Mouse (Mus musculus) kidney, postnatal 25 days (tissue): ENCODE data around the gene Adgrg3.

Experiments used
- DNase-seq, 2 experiments: peaks; one replicate each; pipeline ENCODE4 v3.0.0; 2021; ENCODE audit warnings: mixed read lengths in 2 of 2

Gene Adgrg3

DNA sequence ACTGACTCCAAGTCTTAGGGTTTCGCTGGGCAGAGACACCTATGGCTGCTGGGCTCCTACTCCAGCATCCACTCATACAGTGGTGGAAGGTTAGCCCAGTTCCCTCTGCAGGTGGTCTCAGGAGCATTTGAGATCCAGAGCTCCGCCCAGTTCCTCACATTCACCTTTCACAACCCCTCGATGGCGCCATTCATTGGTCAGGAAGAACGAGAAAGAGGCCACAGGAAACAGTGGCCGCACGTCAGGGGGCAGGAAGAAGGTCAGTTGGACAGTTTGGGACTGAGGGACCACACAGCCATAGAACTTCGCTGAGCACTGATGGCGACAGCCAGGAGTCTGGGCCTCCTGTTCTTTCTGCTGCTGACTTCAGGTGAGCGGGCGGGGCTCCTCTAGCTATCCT, at the start of gene Adgrg3:
Gene Adgrg3, plus strand, starts transcription at position 242 of the 400 bp plus-strand sequence.
- DNase-seq = no peak

DNA sequence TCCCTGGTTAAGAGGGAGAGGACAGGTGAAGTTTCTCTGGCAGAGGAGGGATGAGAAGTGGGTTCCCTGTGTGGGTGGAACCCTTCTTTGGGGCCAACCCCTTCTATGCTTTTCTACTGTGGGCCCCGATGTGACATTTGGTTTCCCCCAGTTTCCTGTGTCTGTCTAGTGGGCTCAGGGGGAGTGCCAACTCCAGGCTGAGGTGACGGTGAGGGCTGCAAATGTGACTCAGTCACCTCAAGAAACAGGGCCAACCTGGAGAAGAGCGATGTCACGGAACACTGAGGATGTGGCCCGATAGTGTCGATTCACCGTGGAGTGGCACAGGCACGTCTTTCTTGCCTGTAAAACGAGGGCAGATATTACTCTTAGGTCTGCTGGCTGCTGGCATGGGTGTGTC, 44.2 kb upstream of the Adgrg3 start:
- DNase-seq = no peak

DNA sequence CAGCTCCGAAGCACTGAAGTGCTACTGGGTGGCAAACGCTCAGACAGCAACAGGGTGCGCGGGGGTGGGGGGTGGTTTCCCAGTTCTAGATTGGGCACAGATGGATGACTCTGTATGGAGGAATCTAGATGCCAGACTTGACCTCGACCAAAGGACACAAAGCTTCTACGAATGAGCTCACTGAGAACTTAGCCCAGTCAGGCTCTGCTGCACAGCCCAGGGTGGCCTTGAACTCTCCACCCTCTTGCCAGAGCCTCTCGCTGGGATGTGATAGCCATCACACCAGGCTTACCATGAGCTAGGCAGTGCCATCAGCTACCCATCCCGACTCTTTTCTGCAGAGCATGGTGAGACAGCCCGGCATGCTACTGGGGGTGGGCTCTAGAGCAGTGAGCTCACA, 43.7 kb upstream of the Adgrg3 start:
- peak in 1 of 2 experiments; percentile 67 for DNase-seq

DNA sequence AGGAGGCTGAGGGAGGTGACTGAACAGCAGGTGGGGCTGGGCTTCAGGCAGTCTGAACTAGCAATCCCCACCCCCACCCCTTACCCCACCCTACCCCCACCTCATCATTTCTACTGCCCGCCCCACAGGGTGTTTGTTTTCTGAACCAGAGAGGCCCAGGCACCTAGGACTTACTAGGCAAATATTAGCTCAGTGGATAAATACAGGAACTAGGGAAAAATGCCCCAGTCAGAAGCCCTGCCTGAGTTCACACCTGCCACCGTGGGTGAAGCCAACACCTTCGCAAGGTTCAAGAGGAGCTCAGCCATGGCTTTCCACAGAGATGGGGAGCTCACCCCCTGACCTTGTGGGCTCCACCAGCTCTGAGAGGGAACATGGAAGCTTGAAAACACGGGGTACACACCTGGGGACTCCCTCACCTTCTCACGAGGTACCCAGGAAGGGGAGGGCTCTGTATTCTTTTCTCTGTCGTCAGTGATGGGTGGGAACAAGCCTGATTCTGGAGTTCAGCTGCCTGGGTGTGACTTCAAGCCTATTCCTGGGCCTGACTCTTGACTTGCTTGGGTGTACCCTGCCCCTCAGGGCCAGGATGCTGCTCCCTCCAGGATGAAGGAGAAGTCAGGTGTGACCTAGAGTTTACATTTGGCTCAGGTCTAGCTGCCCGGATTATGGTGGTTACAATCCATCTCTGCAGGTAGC, 42.9 kb upstream of the Adgrg3 start, which contains the start of gene Adgrg1:
Gene Adgrg1, plus strand, starts transcription at position 285 of the 699 bp plus-strand sequence.
- DNase-seq = peak; percentile 66 to 83

DNA sequence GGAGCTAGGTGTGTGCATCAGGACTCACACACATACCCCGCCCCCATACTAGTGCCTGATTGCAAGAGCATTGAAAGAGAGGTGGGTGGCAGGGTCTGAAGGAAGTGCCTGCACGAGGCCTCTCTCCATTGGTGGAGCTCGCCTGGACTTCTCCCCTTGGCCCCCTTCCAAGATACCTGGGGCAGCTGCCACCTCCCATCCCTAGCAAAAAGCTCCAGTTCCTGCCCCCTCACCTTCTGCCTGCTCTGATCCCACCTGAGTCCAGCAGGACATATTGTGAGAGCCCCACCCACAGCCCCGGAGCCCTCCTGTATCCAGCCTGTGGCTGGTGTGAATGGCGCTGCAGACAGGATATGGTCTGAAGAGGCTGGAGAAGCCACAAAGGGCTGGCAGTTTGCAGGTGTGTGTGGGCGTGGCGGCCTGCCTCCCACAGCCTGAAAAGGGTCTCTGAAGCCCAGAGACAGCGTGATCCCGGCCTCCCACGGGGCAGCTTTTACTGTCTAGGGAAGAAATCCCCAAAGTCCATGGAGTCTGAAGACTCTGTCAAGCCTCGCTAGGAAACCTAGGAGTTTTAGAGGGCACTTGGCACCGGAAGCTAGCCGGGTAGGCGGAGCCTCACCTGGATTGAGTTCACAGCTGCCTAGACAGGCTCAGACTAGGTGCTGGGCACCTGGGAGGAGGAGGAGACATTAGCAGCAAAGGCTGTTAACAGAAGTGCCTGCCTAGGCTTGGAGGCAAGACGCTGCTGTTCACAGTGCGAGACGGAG, 40.7 kb upstream of the Adgrg3 start:
- peak; percentile 90 to 96 for DNase-seq

DNA sequence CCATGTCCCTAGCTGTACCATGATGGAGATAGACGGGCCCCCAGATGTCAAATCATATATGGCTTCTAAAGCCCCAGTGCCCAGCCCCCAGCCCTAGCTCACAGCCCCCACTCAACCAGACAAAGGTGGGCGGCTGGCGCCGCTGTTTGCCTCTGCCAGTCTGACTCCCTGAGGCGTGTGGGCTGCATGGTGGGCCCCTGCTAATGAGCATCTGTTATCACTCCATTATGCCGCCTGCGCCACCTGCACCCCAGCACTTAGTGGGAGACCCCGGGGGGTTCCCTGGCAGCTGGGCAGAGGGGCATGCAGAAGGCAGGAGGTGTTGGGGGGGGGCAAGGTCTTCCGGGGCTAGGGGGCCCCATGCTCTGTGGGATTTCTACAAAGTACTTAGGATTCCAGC, 39.4 kb upstream of the Adgrg3 start:
- no peak for DNase-seq

DNA sequence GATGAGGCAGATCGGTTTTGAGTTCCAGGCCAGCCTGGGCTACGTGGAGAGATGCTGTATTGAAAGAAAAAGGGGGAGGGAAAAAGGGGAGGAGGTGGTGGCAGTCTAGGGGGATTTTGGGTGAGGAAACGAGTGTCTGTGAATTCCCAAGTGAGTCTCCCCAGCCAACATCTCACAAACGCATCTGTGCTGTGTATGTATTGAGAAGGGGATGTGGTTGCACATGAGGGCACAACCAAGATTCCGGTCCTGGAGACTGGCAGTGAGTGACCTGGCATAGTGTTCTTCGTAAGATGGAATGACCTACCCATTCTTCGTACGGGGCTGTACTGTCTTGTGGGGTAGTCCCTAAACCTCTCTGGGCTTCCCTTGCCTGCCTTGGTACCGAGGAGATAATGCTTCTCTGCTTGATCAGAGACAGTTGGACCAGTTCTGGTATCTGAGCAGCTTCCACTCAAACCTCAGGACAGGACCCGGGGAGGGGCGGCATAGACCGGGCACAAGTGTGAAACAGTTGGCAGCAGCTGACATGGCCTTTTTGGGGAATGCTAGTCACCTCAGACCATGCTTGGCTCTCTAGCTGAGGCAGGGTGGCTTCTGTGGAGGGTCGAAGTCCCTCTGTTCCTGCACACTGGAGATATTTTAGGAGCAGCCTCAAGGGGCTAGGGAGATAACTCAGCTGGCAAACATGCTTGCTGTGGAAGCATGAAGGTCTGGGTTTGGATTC, 38.7 kb upstream of the Adgrg3 start:
- no peak for DNase-seq

DNA sequence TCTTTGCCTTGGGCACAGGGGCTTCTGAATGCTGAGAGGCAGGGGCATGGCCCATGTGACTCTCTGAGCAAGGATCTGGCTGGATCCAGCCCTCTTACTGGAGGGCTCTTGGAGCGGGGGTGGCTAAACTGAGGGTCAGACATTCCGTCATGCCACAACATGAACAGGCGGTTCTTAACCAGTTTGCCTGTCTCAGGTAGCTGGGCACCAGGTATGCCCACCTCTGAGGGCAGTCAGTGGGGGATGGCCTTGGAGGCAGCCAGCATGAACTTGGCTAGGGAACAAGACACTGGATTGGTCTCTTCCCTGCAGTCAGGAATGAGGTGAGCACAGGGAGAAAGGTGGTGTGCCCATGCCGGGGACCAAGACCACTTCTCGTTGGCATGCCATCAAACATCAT, 37.3 kb upstream of the Adgrg3 start:
- DNase-seq = peak; percentile 72 to 93

DNA sequence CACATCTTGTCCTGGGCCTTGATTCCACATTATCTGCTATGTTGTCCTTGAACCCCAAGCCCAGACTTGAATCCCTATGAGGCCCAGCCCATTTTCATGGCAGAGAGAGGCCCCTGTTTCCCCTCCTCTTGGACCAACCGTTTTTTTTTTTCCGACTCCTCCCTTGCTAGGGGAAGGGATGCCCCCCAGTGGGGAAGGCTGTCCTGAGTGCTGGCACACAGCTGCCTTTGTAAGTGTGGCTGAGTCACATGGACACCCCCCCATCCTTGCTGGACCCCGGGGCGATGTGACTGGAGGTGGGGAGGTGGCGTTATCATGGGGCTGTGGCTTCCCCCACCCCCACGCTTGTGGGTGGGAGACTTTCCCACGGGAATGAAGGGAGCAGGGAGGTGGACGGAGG, 36.5 kb upstream of the Adgrg3 start:
- DNase-seq = peak in 1 of 2 experiments; percentile 75

DNA sequence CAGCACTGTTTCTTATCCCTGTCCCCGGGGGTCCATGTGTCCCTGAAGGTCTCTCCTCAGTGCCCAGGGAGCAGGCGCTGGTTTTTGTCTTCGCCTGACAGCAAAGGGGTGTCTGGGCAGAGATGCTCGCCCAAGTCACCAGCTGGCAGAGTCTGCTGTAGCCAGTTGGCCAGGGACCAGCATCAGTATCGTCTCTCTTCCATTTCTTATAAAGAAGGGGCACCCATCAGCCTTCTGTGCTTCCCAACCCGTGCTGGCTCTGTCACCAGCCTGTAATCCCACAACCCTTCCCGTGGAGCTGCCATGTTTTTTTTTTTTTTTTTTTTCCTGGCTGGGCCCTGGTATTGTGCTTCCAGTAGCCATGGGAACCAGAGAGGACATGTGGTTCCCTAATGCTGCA, 35.6 kb upstream of the Adgrg3 start:
- no peak for DNase-seq

DNA sequence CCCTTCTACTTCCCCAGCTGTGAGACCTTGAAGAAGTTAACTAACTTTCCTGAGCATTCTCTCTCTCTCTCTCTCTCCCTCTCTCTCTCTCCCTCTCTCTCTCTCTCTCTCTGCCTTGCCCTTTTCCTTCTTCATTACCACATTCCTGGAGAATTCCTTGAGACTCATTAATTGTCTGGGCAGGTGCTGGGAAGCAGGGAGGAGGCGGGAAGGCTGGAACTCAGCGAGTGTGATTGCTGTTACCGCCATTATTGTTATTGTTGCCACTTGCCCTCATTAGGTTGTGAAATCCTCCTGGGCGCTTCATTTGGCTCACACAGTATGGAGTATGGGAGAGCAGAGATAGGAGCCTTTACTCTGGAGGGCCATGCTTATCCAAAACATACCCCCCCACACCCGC, 34.3 kb upstream of the Adgrg3 start:
- no peak for DNase-seq

DNA sequence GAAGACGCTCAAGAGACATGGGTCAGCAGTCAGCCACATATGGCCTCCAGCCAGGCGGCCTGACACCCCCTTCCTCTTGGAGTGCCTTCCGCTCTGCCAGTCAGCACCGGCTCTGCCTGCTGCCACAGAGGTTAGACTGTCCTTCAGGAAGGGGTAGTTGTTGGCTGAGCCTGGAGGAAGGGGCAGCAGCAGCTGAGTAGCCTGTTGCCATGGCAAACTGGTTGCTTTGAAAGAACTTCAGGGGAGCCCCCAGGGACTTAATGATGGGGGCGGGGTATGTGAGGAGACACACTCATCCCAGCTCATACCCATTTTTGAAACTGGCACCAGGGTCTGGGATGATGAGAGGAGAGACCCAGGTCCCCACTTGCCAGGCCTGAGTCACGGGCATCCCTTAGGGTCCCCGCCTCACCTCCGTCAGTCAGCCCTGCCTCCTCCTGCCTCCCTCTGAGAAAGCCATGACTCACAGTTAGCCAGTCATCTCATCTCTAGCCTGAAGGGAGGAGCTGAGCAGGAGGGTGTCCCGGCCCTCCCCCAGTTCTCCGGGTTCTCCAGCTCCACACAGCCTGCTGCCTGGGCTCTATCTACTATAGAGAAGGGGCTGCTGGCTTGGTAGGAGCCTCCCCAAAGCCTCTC, 33.5 kb upstream of the Adgrg3 start:
- DNase-seq = peak; percentile 92 to 98

DNA sequence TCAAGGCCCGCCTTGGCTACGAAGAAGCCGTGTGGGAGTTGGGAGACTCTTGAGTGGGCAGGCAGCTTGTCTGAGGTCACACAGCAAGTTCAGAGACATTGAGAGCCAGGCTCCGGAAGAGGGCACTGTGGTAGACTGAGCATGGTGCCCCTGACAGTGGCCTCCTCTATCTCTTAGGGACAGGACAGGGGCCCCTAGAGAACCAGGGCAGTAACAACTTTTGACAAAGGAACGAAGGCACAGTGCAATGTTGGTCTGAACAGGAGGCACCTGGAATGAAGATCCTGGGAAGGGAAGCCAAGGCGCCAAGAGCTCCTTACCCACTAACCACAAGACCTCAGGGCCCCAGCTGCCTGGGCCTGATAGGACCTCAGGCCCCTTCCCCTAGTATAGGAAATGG, 32.5 kb upstream of the Adgrg3 start:
- DNase-seq = peak in 1 of 2 experiments; percentile 74

DNA sequence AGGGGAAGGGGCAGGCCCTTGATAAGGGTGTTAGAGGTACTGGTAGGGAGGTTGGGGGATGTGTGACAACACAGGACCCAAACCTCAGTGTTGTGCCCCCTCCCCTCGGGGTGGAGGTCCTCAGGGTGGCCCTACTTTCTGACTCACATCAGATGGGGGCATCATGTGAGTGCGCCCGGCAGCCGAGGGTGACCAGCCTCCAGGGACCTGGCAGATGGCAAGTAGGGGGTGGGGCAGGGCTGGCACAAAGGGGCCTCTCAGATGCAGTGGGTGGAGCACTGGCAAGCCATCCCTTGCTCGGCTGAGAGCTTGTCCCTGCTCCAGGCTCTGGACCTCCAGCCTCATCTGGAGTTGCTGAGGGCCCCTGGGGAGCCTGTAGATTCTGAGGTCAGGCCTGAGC, 30.8 kb upstream of the Adgrg3 start:
- peak; percentile 66 to 85 for DNase-seq

DNA sequence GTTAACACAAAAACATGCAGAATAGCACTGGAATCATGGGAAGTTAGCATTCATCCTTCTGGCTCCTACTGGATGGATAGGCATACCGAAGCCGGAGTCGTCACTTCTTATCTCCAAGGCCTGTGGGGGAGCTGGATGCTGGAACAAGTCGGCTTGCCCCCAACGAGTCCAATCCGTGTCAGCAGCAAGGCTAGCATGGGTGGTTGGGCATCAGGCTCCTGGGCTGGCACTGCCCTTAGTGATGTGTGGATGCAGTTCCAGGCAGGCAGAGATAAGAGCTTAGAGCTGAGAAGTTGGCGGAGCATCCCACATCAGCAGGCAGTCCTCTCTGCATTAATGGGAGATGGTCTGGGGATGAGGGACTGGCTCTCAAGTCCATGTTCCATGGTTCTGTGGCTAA, 29.9 kb upstream of the Adgrg3 start:
- DNase-seq = no peak

DNA sequence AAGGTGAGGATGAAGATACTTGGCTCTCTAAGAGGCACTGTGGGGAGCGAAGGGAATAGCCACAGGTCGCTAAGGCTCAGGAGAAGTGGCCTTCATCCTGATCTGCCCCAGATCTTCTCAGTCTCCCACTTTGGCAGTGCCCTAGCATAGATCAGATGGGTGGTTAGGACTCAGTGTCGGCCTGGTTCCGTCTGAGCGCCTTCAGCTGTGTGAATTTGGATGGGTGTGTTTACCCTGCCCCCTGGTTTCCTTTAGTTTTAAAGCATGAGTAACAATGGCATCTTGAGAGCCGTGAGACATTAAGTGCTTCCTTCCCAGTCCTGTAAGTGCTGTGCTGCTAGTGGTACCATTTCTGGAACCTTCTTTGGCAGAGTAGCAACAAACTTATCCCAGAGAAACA, 28.9 kb upstream of the Adgrg3 start:
- no peak for DNase-seq

DNA sequence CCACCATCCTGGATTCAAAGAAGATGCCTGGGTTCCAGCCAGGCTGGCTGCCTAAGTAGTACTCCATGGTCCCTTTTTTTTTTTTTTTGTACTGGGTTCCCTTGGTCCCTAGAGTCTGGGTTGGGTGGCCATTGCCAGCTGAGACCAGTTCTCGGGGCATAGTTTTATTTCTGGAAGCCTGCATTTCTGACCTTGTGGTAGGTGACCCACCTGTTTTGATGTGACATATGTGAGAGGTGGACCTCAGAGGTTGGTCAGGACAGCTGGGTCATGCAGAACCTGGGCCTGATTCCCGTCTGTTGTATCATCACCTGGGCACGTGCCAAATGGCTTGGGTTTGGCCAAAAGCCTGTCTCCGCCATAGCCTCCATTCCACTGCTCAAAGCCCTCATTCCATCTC, 27.8 kb upstream of the Adgrg3 start:
- DNase-seq = peak; percentile 71 to 76

DNA sequence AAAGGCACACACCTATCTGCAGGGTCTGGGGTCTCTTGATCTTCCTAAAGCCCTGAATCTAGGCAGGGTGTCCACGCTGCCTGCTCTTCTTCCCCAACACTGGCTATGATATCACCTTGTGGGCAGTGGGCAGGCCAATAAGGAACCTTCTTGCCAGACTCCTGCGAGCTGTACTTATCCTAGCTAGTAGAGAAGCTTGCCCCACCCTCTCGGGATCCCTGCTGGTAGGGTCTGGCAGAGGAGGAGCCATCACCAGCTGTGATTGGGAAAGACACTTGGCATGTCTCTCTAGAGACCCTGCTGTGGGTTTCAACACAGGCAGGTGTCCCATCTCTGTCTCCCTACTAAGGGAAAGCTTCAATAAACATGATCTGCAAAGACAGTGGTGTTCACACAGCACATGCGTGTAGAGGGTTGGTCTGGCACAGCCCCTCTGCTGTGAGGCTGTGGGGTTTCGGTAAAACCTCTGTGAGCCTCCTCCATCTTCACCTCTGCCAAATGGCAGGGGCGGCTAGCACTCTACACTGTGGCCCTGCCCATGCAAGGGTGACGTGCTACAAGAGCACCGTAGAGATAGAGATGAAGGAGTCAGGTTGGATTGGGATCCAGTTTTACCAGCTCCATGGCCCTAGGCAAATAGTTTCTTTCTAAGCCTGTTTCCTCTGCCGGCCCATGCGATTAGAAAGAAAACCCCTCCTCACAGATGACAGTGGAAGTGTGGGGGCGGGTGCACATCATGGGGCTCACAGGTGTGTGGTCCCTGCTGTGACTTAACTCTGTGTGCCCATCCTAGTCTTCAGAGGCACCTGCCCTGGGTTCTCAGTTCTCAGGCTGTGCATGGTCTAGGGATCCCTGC, 26.7 kb upstream of the Adgrg3 start:
- DNase-seq = no peak

DNA sequence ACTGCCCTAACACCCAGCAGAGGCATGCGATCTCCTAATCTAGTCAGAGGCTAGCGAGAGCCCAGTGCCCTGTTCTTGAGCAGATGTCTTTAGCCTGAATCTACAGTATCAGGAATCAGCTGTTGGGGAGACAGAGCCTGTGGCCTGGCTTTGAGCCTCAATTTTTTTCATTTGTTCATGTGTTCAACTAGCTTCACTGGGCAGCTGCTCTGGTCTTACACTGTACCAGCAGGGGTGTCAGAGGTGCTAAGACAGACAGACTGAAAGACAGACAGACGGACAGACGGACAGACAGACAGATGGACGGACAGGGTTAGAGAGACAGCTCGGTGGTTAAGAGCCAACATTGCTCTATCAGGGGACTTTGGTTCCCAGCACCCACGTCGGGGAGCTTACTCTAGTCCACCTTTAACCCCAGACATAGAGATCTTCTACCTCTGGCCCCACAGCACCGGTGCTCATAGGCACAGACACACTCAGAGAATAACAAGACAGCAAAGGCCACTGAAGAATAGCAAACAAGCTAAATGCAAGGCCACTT, 26.0 kb upstream of the Adgrg3 start:
- no peak for DNase-seq

DNA sequence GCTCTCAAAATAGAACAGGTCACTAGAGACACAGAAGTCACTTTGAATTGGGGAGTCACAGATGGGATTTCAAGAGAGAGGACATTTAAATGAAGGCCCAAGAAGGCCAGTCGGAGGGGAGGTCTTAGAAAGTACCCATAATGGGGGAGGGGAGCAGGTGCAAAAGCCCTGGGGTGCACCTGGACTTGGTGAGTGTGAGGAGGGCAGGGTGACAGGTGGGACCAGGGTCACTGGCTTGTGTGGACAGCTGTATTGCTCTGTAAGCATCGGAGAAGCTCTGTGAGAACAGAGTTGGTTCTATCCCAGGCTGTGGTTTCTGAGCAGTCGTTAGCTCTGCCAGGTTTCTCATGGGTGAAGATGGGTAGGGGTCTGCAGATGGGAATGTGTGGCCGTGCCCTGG, 25.5 kb upstream of the Adgrg3 start:
- DNase-seq = no peak

DNA sequence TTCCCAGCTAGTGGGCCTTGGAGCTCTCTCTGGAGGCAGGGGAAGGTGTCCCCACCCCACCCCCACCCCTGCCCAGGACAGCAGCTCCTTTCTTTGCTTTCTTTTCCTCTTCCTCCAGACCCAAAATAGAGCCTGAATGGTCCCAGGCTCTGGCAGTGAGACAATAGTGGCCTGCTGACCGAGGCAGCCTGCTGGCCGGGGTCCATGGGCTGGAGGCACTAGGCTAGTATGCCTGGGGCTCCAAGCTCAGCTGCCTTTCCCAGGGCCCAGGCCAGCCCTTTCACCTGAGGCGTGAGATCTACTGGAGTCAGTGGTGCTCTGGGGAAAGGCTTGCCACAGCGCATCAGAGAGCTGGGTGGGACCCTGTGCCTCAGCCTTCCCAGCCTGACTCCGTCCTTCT, 25.0 kb upstream of the Adgrg3 start:
- DNase-seq = peak; percentile 85 to 91
